Mouse (Mus musculus) midbrain, embryonic 13.5 days (tissue): ENCODE measurements around the gene Prf1. TPM values are rescaled to one million over a fixed set of nuclear protein-coding genes. Genes with fewer than 3 reads are reported as not detected.

Source experiments
- ATAC-seq: fragments of 200-750 bp; cut with Nextera tagmentation; 2 replicates; pipeline ENCODE4 v1.8.0; 2017; ENCODE audit warnings: mild to moderate bottlenecking, moderate TSS enrichment, moderate library complexity
- H3K27ac ChIP-seq: fragments of 300-500 bp; sonication (generic); 2 replicates; pipeline ENCODE4 v1.5.1; 2015; ENCODE audit warnings: inconsistent platforms, mild to moderate bottlenecking, moderate library complexity
- H3K27me3 ChIP-seq: fragments of 300-500 bp; sonication (generic); 2 replicates; pipeline ENCODE4 v1.6.1; 2015; ENCODE audit warnings: mild to moderate bottlenecking, inconsistent platforms
- H3K36me3 ChIP-seq: fragments of 300-500 bp; sonication (generic); 2 replicates; pipeline ENCODE4 v1.6.1; 2015; ENCODE audit warnings: mild to moderate bottlenecking, inconsistent platforms
- H3K4me1 ChIP-seq: fragments of 300-500 bp; sonication (generic); replicated peaks from 2 replicates; pipeline ENCODE4 v1.6.1; 2015; ENCODE audit warnings: inconsistent platforms
- H3K4me2 ChIP-seq: fragments of 300-500 bp; sonication (generic); replicated peaks from 2 replicates; pipeline ENCODE4 v1.6.1; 2015; ENCODE audit warnings: moderate library complexity, mild to moderate bottlenecking, inconsistent platforms
- H3K4me3 ChIP-seq: fragments of 300-500 bp; sonication (generic); replicated peaks from 2 replicates; pipeline ENCODE4 v1.5.1; 2015; ENCODE audit warnings: mild to moderate bottlenecking, inconsistent platforms
- H3K9ac ChIP-seq: fragments of 300-500 bp; sonication (generic); replicated peaks from 2 replicates; pipeline ENCODE4 v1.6.1; 2015; ENCODE audit warnings: mild to moderate bottlenecking, inconsistent platforms
- H3K9me3 ChIP-seq: fragments of 300-500 bp; sonication (generic); 2 replicates; pipeline ENCODE4 v1.6.1; 2016; ENCODE audit warnings: mild to moderate bottlenecking, inconsistent platforms
- WGBS: fragments of 180-500 bp; shearing (Covaris S2); methylation state at CpG from one replicate; pipeline ENCODE4 v1.1.7; 2015; 5-methylcytosine and 5-hydroxymethylcytosine counted together
- polyA plus RNA-seq: library from polyadenylated mRNA; unstranded; fragments of >200 nt; fragmentation: Nextera tagmentation; extraction: Ambion mirVana; gene quantifications from 2 replicates; pipeline ENCODE4 v1.2.1, GENCODE M21; 2015

Prf1 gene
- not detected in 2 replicates for polyA plus RNA-seq

GRCm38 (mm10) chr10:61297477-61297876 is at the start of gene Prf1:
TSS of gene Prf1 (plus strand) at chr10:61297833.
- no peaks in the 10 kb centered on the region for H3K4me1 ChIP-seq
- WGBS: 88% methylated on average over 7 of the region's 7 CpGs
- no peaks in the 10 kb centered on the region for H3K27me3 ChIP-seq
- H3K4me2 ChIP-seq: no peak within 1 kb of the TSS
- ATAC-seq: no peak
- no peak within 1 kb of the TSS for H3K9ac ChIP-seq
- no peaks in the 10 kb centered on the region for H3K36me3 ChIP-seq
- no peaks in the 10 kb centered on the region for H3K9me3 ChIP-seq
- H3K4me3 ChIP-seq: no peak within 1 kb of the TSS
- no peak within 1 kb of the TSS for H3K27ac ChIP-seq

- H3K36me3 ChIP-seq: no peaks in the 10 kb centered on the region
- WGBS: 87% methylated on average over 13 of the region's 13 CpGs
- no peak overlapping the region for H3K27ac ChIP-seq
- no peak overlapping the region for H3K4me2 ChIP-seq
- ATAC-seq: no peak
- H3K27me3 ChIP-seq: no peaks in the 10 kb centered on the region
- H3K9me3 ChIP-seq: no peaks in the 10 kb centered on the region
- 0 out of 2 replicates have a peak, but pooled peaks cover 7% of the 10 kb centered on the region for H3K4me1 ChIP-seq
- H3K4me3 ChIP-seq: no peak overlapping the region
- H3K9ac ChIP-seq: no peak overlapping the region
Observed at GRCm38 (mm10) chr10:61248596-61249114, 49.0 kb upstream of the Prf1 start.

- Histone ChIP-seq H3K9me3 (no peaks in the 10 kb centered on the region), H3K27ac (no peak overlapping the region), H3K4me2 (no peak overlapping the region), H3K36me3 (no peaks in the 10 kb centered on the region), H3K4me3 (no peak overlapping the region), H3K27me3 (no peaks in the 10 kb centered on the region), H3K4me1 (0 out of 2 replicates have a peak, but pooled peaks cover 7% of the 10 kb centered on the region), H3K9ac (no peak overlapping the region)
- ATAC-seq: no peak
- WGBS: 29% methylated on average over 2 of the region's 2 CpGs
Observed at GRCm38 (mm10) chr10:61249951-61250350, 47.7 kb upstream of the Prf1 start.

GRCm38 (mm10) chr10:61254761-61255160 is 42.9 kb upstream of the Prf1 start:
- Histone ChIP-seq H3K4me2 (no peak overlapping the region), H3K4me3 (no peak overlapping the region), H3K36me3 (no peaks in the 10 kb centered on the region), H3K9me3 (no peaks in the 10 kb centered on the region), H3K27me3 (no peaks in the 10 kb centered on the region), H3K4me1 (0 out of 2 replicates have a peak, but pooled peaks cover 4% of the 10 kb centered on the region), H3K27ac (no peak overlapping the region), H3K9ac (no peak overlapping the region)
- WGBS: 88% methylated on average over 6 of the region's 6 CpGs
- no peak for ATAC-seq

- WGBS: 87% methylated on average over 8 of the region's 8 CpGs
- Histone ChIP-seq H3K4me2 (no peak overlapping the region), H3K9ac (no peak overlapping the region), H3K9me3 (no peaks in the 10 kb centered on the region), H3K4me1 (no peaks in the 10 kb centered on the region), H3K36me3 (no peaks in the 10 kb centered on the region), H3K27ac (no peak overlapping the region), H3K27me3 (no peaks in the 10 kb centered on the region), H3K4me3 (no peak overlapping the region)
- ATAC-seq: no peak
Observed at GRCm38 (mm10) chr10:61255190-61255589, 42.4 kb upstream of the Prf1 start.

GRCm38 (mm10) chr10:61256665-61257064 is 41.0 kb upstream of the Prf1 start:
- no peak overlapping the region for H3K9ac ChIP-seq
- 95% methylated on average over 9 of the region's 9 CpGs for WGBS
- no peaks in the 10 kb centered on the region for H3K9me3 ChIP-seq
- H3K27me3 ChIP-seq: no peaks in the 10 kb centered on the region
- no peaks in the 10 kb centered on the region for H3K36me3 ChIP-seq
- H3K27ac ChIP-seq: no peak overlapping the region
- no peak overlapping the region for H3K4me2 ChIP-seq
- ATAC-seq: no peak
- no peaks in the 10 kb centered on the region for H3K4me1 ChIP-seq
- H3K4me3 ChIP-seq: no peak overlapping the region

GRCm38 (mm10) chr10:61258131-61258530 is 39.5 kb upstream of the Prf1 start:
- Histone ChIP-seq H3K4me1 (no peaks in the 10 kb centered on the region), H3K9ac (no peak overlapping the region), H3K9me3 (no peaks in the 10 kb centered on the region), H3K36me3 (no peaks in the 10 kb centered on the region), H3K4me2 (no peak overlapping the region), H3K27ac (no peak overlapping the region), H3K27me3 (no peaks in the 10 kb centered on the region), H3K4me3 (no peak overlapping the region)
- no peak for ATAC-seq
- 81% methylated on average over 1 of the region's 1 CpGs for WGBS

- no peak overlapping the region for H3K9ac ChIP-seq
- no peak overlapping the region for H3K4me2 ChIP-seq
- WGBS: 80% methylated on average over 13 of the region's 13 CpGs
- H3K27ac ChIP-seq: no peak overlapping the region
- no peaks in the 10 kb centered on the region for H3K4me1 ChIP-seq
- no peaks in the 10 kb centered on the region for H3K36me3 ChIP-seq
- no peaks in the 10 kb centered on the region for H3K9me3 ChIP-seq
- no peak overlapping the region for H3K4me3 ChIP-seq
- ATAC-seq: no peak
- H3K27me3 ChIP-seq: no peaks in the 10 kb centered on the region
Observed at GRCm38 (mm10) chr10:61261229-61262156, 36.1 kb upstream of the Prf1 start.

GRCm38 (mm10) chr10:61263606-61264005 is 34.0 kb upstream of the Prf1 start:
- no peak overlapping the region for H3K4me3 ChIP-seq
- no peaks in the 10 kb centered on the region for H3K27me3 ChIP-seq
- no peak overlapping the region for H3K4me2 ChIP-seq
- no peak overlapping the region for H3K9ac ChIP-seq
- no peak for ATAC-seq
- H3K27ac ChIP-seq: no peak overlapping the region
- no peaks in the 10 kb centered on the region for H3K4me1 ChIP-seq
- H3K36me3 ChIP-seq: no peaks in the 10 kb centered on the region
- WGBS: 84% methylated on average over 8 of the region's 8 CpGs
- no peaks in the 10 kb centered on the region for H3K9me3 ChIP-seq

GRCm38 (mm10) chr10:61267378-61267777 is 30.3 kb upstream of the Prf1 start:
- Histone ChIP-seq H3K4me1 (no peaks in the 10 kb centered on the region), H3K27ac (no peak overlapping the region), H3K9me3 (no peaks in the 10 kb centered on the region), H3K27me3 (peaks cover 15% of the 10 kb centered on the region), H3K4me3 (no peak overlapping the region), H3K4me2 (no peak overlapping the region), H3K9ac (no peak overlapping the region), H3K36me3 (no peaks in the 10 kb centered on the region)
- no peak for ATAC-seq
- WGBS: 94% methylated on average over 5 of the region's 5 CpGs

GRCm38 (mm10) chr10:61272089-61272626 is 25.5 kb upstream of the Prf1 start:
- no peak overlapping the region for H3K4me2 ChIP-seq
- WGBS: 63% methylated on average over 8 of the region's 8 CpGs
- peaks cover 47% of the 10 kb centered on the region for H3K27me3 ChIP-seq
- H3K4me3 ChIP-seq: no peak overlapping the region
- no peak overlapping the region for H3K27ac ChIP-seq
- H3K36me3 ChIP-seq: no peaks in the 10 kb centered on the region
- H3K4me1 ChIP-seq: peaks cover 10% of the 10 kb centered on the region; the same call in 1 of the 2 replicates
- no peak overlapping the region for H3K9ac ChIP-seq
- no peak for ATAC-seq
- H3K9me3 ChIP-seq: no peaks in the 10 kb centered on the region

- Histone ChIP-seq H3K4me1 (peaks cover 10% of the 10 kb centered on the region; the same call in 1 of the 2 replicates), H3K27ac (no peak overlapping the region), H3K4me2 (peak overlapping the region; percentile 96), H3K4me3 (peak overlapping the region; percentile 49), H3K9ac (peak overlapping the region; percentile 57; the same call in 1 of the 2 replicates), H3K36me3 (no peaks in the 10 kb centered on the region), H3K27me3 (peaks cover 47% of the 10 kb centered on the region), H3K9me3 (no peaks in the 10 kb centered on the region)
- no peak; the same call in 1 of the 2 replicates for ATAC-seq
- WGBS: 41% methylated on average over 5 of the region's 5 CpGs
Observed at GRCm38 (mm10) chr10:61272631-61273030, 25.0 kb upstream of the Prf1 start.
